Mouse (Mus musculus) kidney, postnatal 0 days (tissue): Measurements from ENCODE around the gene Cd38. TPM values are rescaled to one million over a fixed set of nuclear protein-coding genes. Genes with fewer than 3 reads are reported as not detected.
A peak's percentile ranks its signal among the peaks of the same experiment; 100 is the strongest.

Experiments used
- ATAC-seq: fragments of 200-750 bp; cut with Nextera tagmentation; replicated peaks from 2 replicates; pipeline ENCODE4 v1.8.0; 2017; ENCODE audit warnings: low read depth, moderate number of reproducible peaks, moderate TSS enrichment, moderate library complexity; ENCODE audit not compliant: low FRiP score
- DNase-seq: peaks from one replicate; pipeline ENCODE4 v3.0.0-alpha.2; 2016; ENCODE audit warnings: low spot score
- H3K27ac ChIP-seq: fragments of 300-500 bp; sonication (generic); 2 replicates; pipeline ENCODE4 v1.5.1; 2014; ENCODE audit warnings: mild to moderate bottlenecking
- H3K27me3 ChIP-seq: fragments of 300-500 bp; sonication (generic); 2 replicates; pipeline ENCODE4 v1.6.1; 2014; ENCODE audit warnings: low read length, mixed read lengths; ENCODE audit not compliant: insufficient read depth
- H3K36me3 ChIP-seq: fragments of 300-500 bp; sonication (generic); 2 replicates; pipeline ENCODE4 v1.6.1; 2014; ENCODE audit warnings: low read length, mixed read lengths; ENCODE audit not compliant: insufficient read depth
- H3K4me1 ChIP-seq: fragments of 300-500 bp; sonication (generic); replicated peaks from 2 replicates; pipeline ENCODE4 v1.6.1; 2014; ENCODE audit warnings: antibody characterized with exemption, low read length, mixed read lengths; ENCODE audit not compliant: insufficient read depth
- H3K4me2 ChIP-seq: fragments of 300-500 bp; sonication (generic); 2 replicates; pipeline ENCODE4 v1.6.1; 2014; ENCODE audit warnings: mild to moderate bottlenecking, low read length, moderate library complexity, mixed read lengths
- H3K4me3 ChIP-seq: fragments of 300-500 bp; sonication (generic); replicated peaks from 2 replicates; pipeline ENCODE4 v1.5.1; 2014; ENCODE audit warnings: low read depth, low read length
- H3K9ac ChIP-seq: fragments of 300-500 bp; sonication (generic); 2 replicates; pipeline ENCODE4 v1.6.1; 2014; ENCODE audit warnings: low read depth, low read length
- H3K9me3 ChIP-seq: fragments of 300-500 bp; sonication (generic); replicated peaks from 2 replicates; pipeline ENCODE4 v1.6.1; 2016; ENCODE audit warnings: low read length, inconsistent platforms, mixed read lengths
- CTCF ChIP-seq: IDR thresholded peaks from 2 replicates; pipeline ENCODE4 v1.5.1; 2016; ENCODE audit warnings: antibody characterized with exemption, low read depth, mild to moderate bottlenecking, moderate library complexity
- WGBS: fragments of 180-500 bp; shearing (Covaris S2); extraction: QIAGEN DNeasy Blood & Tissue Kit; methylation state at CpG from one replicate; pipeline ENCODE4 v1.1.7; 2014; 5-methylcytosine and 5-hydroxymethylcytosine counted together
- polyA plus RNA-seq: library from polyadenylated mRNA; unstranded; fragments of >200 nt; fragmentation: Nextera tagmentation; extraction: Ambion mirVana; gene quantifications from 2 replicates; pipeline ENCODE4 v1.2.1, GENCODE M21; 2015

Cd38 gene
- polyA plus RNA-seq, 1 experiment from 2014 or later: 26.9 TPM

DNA sequence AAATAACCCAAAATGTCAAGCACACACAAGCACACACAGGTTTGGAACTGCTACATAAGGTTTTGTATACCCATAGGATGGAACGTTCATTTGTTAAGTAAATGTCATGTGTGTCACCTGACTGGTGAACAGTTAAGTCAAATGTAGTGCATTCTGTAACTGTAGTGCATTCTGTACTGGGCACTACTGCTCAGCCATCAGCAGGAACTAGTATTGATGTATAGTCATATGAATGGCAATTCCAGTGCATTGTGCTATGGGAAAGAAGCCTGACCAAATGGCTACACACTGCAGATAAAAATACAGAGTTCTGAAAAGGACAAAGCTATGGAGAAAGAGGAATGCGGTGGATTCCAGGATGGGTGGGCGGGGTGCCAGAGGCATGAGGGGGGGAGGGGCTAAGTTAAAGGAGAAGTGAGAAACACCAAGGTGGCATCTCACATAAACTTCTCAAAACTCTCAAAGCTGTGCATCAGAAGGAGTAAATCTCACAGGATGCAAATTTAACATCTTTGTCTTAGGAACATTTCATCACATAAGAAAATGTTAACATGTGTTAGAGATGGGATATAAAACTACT, 25.7 kb upstream of the Cd38 start:
- no peak overlapping the region for H3K4me3 ChIP-seq
- DNase-seq (no peak), ATAC-seq (no peak)
- no peaks in the 10 kb centered on the region for H3K36me3 ChIP-seq
- WGBS: 63% methylated on average over 3 of the region's 3 CpGs
- H3K27ac ChIP-seq: no peak overlapping the region
- H3K4me2 ChIP-seq: no peak overlapping the region
- no peak for TF ChIP-seq CTCF
- H3K9ac ChIP-seq: no peak overlapping the region
- H3K27me3 ChIP-seq: no peaks in the 10 kb centered on the region
- H3K4me1 ChIP-seq: no peaks in the 10 kb centered on the region
- no peaks in the 10 kb centered on the region for H3K9me3 ChIP-seq

- H3K27ac ChIP-seq: no peak overlapping the region
- ATAC-seq: no peak
- no peak overlapping the region for H3K9ac ChIP-seq
- no peaks in the 10 kb centered on the region for H3K9me3 ChIP-seq
- H3K4me1 ChIP-seq: no peaks in the 10 kb centered on the region
- DNase-seq: no peak
- H3K4me2 ChIP-seq: no peak overlapping the region
- H3K36me3 ChIP-seq: no peaks in the 10 kb centered on the region
- no peaks in the 10 kb centered on the region for H3K27me3 ChIP-seq
- 80% methylated on average over 5 of the region's 5 CpGs for WGBS
- no peak overlapping the region for H3K4me3 ChIP-seq
- no peak for TF ChIP-seq CTCF
Measured at GRCm38 (mm10) chr5:43845083-43845482, 23.3 kb upstream of the Cd38 start.

DNA sequence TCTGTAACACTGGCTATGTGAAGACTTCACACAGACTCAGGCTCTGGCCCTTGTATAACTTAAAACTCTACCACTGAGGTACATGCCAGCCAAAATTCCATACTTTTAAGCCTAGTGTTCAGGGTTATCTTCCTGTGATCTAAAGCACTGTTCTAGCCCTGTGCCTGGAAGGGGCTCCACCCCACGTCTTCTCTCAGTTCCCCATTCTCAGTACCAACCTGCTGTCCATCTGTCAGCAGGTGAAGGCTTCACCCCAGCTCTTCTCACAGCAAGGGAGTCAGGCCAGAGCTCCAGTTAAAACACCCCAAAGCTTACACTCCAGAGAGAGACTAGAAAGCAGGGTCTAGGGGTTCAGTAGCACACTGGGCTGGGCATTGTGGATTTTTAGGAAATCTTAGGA, 22.7 kb upstream of the Cd38 start:
- H3K4me3 ChIP-seq: no peak overlapping the region
- no peaks in the 10 kb centered on the region for H3K36me3 ChIP-seq
- no peaks in the 10 kb centered on the region for H3K27me3 ChIP-seq
- TF ChIP-seq CTCF: no peak
- H3K9ac ChIP-seq: no peak overlapping the region
- no peak for ATAC-seq
- 57% methylated on average over 1 of the region's 1 CpGs for WGBS
- no peak overlapping the region for H3K27ac ChIP-seq
- no peak overlapping the region for H3K4me2 ChIP-seq
- H3K9me3 ChIP-seq: no peaks in the 10 kb centered on the region
- no peaks in the 10 kb centered on the region for H3K4me1 ChIP-seq
- DNase-seq: no peak

DNA sequence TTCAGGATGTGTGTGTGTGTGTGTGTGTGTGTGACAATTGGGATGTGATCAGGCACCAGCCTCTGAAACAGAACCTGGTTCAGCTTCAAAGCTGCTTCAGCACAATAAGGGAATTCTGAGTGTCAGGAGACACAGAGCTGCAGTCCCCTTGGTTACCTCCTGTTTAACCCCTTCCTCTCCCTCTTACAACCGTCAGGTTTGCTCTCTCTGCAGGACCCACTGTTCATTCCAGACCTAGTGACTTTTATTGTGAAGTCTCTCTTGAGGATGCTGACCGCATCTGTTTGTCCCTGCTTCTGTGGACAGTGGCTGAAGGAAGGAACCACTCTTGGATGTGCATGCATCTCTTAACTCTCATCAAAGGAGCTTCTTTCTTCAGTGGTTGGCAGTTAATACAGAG, 22.1 kb upstream of the Cd38 start:
- Histone ChIP-seq H3K9me3 (no peaks in the 10 kb centered on the region), H3K36me3 (no peaks in the 10 kb centered on the region), H3K27me3 (no peaks in the 10 kb centered on the region), H3K27ac (no peak overlapping the region), H3K4me3 (no peak overlapping the region), H3K4me2 (no peak overlapping the region), H3K4me1 (no peaks in the 10 kb centered on the region), H3K9ac (no peak overlapping the region)
- DNase-seq: peak; percentile 58
- WGBS: 28% methylated on average over 2 of the region's 2 CpGs
- no peak for TF ChIP-seq CTCF
- ATAC-seq: 0 out of 2 replicates have a peak, but pooled peaks have one; percentile 33

GRCm38 (mm10) chr5:43847555-43847954, 20.8 kb upstream of the Cd38 start:
- DNase-seq (no peak), ATAC-seq (no peak)
- H3K27me3 ChIP-seq: no peaks in the 10 kb centered on the region
- H3K9ac ChIP-seq: no peak overlapping the region
- no peak overlapping the region for H3K27ac ChIP-seq
- no peaks in the 10 kb centered on the region for H3K9me3 ChIP-seq
- no peaks in the 10 kb centered on the region for H3K36me3 ChIP-seq
- H3K4me3 ChIP-seq: no peak overlapping the region
- TF ChIP-seq CTCF: no peak
- no peaks in the 10 kb centered on the region for H3K4me1 ChIP-seq
- no peak overlapping the region for H3K4me2 ChIP-seq

DNA sequence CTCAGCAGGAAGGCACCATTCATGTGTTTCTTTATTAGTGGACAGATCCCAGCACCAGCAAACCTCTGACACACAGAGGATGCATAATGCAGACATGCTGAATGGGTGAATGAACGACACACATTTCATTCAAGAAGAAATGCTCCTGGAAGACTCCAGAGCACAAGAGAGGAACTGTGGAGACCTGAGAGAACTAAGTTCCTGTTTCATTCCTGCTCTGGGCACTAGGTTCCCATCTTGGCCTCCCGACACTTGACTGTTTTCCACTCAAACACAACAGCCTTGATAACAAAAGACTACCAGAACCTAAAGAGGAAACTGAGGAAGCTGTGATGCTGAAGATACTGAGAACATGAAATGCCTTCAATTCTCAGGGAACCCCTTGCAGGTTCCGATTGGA, 20.1 kb upstream of the Cd38 start:
- no peak overlapping the region for H3K4me2 ChIP-seq
- WGBS: 94% methylated on average over 3 of the region's 3 CpGs
- no peaks in the 10 kb centered on the region for H3K4me1 ChIP-seq
- no peak overlapping the region for H3K4me3 ChIP-seq
- H3K9ac ChIP-seq: no peak overlapping the region
- no peak for TF ChIP-seq CTCF
- DNase-seq: no peak
- H3K9me3 ChIP-seq: no peaks in the 10 kb centered on the region
- H3K27me3 ChIP-seq: no peaks in the 10 kb centered on the region
- no peaks in the 10 kb centered on the region for H3K36me3 ChIP-seq
- no peak for ATAC-seq
- H3K27ac ChIP-seq: no peak overlapping the region

- ATAC-seq (no peak), DNase-seq (peak; percentile 28)
- Histone ChIP-seq H3K4me3 (no peak overlapping the region), H3K9ac (no peak overlapping the region), H3K27me3 (no peaks in the 10 kb centered on the region), H3K9me3 (no peaks in the 10 kb centered on the region), H3K36me3 (no peaks in the 10 kb centered on the region), H3K4me2 (no peak overlapping the region), H3K27ac (peak overlapping the region; percentile 60), H3K4me1 (no peaks in the 10 kb centered on the region)
- TF ChIP-seq CTCF: no peak
- 70% methylated on average over 11 of the region's 11 CpGs for whole genome bisulfite sequencing
Measured at GRCm38 (mm10) chr5:43853096-43853867, 15.1 kb upstream of the Cd38 start.
